Mouse (Mus musculus): Measurements from ENCODE around the gene Nfatc3.

Gene Nfatc3

GRCm38 (mm10) chr8:106123443-106123842, 64.8 kb downstream of the Nfatc3 start:
- DNase-seq (ENCODE audit: extremely low spot score, low read depth, low spot score) = no peak

GRCm38 (mm10) chr8:106126055-106126454, 67.4 kb downstream of the Nfatc3 start:
- no peak for DNase-seq (ENCODE audit: extremely low spot score, low read depth, low spot score)

GRCm38 (mm10) chr8:106127054-106127453, 68.4 kb downstream of the Nfatc3 start:
- DNase-seq (ENCODE audit: extremely low spot score, low read depth, low spot score) = no peak

GRCm38 (mm10) chr8:106127882-106128410, 69.3 kb downstream of the Nfatc3 start:
- no peak for DNase-seq (ENCODE audit: extremely low spot score, low read depth, low spot score)

GRCm38 (mm10) chr8:106129232-106129930, 70.7 kb downstream of the Nfatc3 start:
- no peak for DNase-seq (ENCODE audit: extremely low spot score, low read depth, low spot score)

GRCm38 (mm10) chr8:106129997-106130396, 71.4 kb downstream of the Nfatc3 start:
- DNase-seq (ENCODE audit: extremely low spot score, low read depth, low spot score) = no peak

GRCm38 (mm10) chr8:106130505-106130904, 71.9 kb downstream of the Nfatc3 start:
- no peak for DNase-seq (ENCODE audit: extremely low spot score, low read depth, low spot score)

GRCm38 (mm10) chr8:106131021-106131420, 72.4 kb downstream of the Nfatc3 start:
- no peak for DNase-seq (ENCODE audit: extremely low spot score, low read depth, low spot score)

GRCm38 (mm10) chr8:106131488-106132222, 73.0 kb downstream of the Nfatc3 start:
- DNase-seq (ENCODE audit: extremely low spot score, low read depth, low spot score) = no peak

- no peak for DNase-seq (ENCODE audit: extremely low spot score, low read depth, low spot score)
Measured at GRCm38 (mm10) chr8:106132356-106132755, 73.7 kb downstream of the Nfatc3 start.

GRCm38 (mm10) chr8:106133526-106133925, 74.9 kb downstream of the Nfatc3 start:
- no peak for DNase-seq (ENCODE audit: extremely low spot score, low read depth, low spot score)

- DNase-seq (ENCODE audit: extremely low spot score, low read depth, low spot score) = no peak
Measured at GRCm38 (mm10) chr8:106133946-106134345, 75.3 kb downstream of the Nfatc3 start.

- DNase-seq (ENCODE audit: extremely low spot score, low read depth, low spot score) = no peak
Measured at GRCm38 (mm10) chr8:106134751-106135571, 76.3 kb downstream of the Nfatc3 start.

GRCm38 (mm10) chr8:106135672-106136071, 77.0 kb downstream of the Nfatc3 start:
- DNase-seq (ENCODE audit: extremely low spot score, low read depth, low spot score) = no peak

GRCm38 (mm10) chr8:106136156-106137130, 77.8 kb downstream of the Nfatc3 start, which contains the start of gene Esrp2:
Gene Esrp2 (minus strand): TSS chr8:106136974.
- no peak for DNase-seq (ENCODE audit: extremely low spot score, low read depth, low spot score)

GRCm38 (mm10) chr8:106137218-106137905, 78.7 kb downstream of the Nfatc3 start:
- DNase-seq (ENCODE audit: extremely low spot score, low read depth, low spot score) = no peak

GRCm38 (mm10) chr8:106137906-106138477, 79.4 kb downstream of the Nfatc3 start:
- no peak for DNase-seq (ENCODE audit: extremely low spot score, low read depth, low spot score)

- no peak for DNase-seq (ENCODE audit: extremely low spot score, low read depth, low spot score)
Measured at GRCm38 (mm10) chr8:106138616-106139015, 80.0 kb downstream of the Nfatc3 start.

GRCm38 (mm10) chr8:106140191-106140590, 81.6 kb downstream of the Nfatc3 start:
- no peak for DNase-seq (ENCODE audit: extremely low spot score, low read depth, low spot score)

Measured in hindlimb bud, embryonic 11.5 days (tissue).